Mouse (Mus musculus) spleen, adult 2 months (tissue): Measurements from ENCODE around the gene 1700013G24Rik. TPM values are rescaled to one million over a fixed set of nuclear protein-coding genes. Genes with fewer than 3 reads are reported as not detected.

Experiments used
- DNase-seq, 2 experiments: peaks; one replicate each; pipeline versions ENCODE4 v3.0.0 to v3.0.0-alpha.2; 2012 to 2021; ENCODE audit warnings: low spot score in 2 of 2, low read depth in 1 of 2
- H3K27ac ChIP-seq: fragments of 200-500 bp; 2 replicates; pipeline ENCODE4 v1.5.1; 2012; ENCODE audit warnings: low read length, inconsistent platforms; ENCODE audit not compliant: insufficient read depth
- H3K27me3 ChIP-seq: fragments of 200-500 bp; 2 replicates; pipeline ENCODE4 v1.6.1; 2012; ENCODE audit warnings: mild to moderate bottlenecking, moderate library complexity, low read length, inconsistent platforms; ENCODE audit not compliant: control insufficient read depth, insufficient read depth
- H3K36me3 ChIP-seq: fragments of 200-500 bp; 2 replicates; pipeline ENCODE4 v1.6.1; 2012; ENCODE audit warnings: mild to moderate bottlenecking, low read length, inconsistent platforms; ENCODE audit not compliant: control insufficient read depth, insufficient read depth
- H3K4me1 ChIP-seq: fragments of 200-500 bp; 2 replicates; pipeline ENCODE4 v1.6.1; 2011; ENCODE audit warnings: inconsistent platforms; ENCODE audit not compliant: control insufficient read depth, insufficient read depth, insufficient read length
- H3K4me3 ChIP-seq: fragments of 200-500 bp; 2 replicates; pipeline ENCODE4 v1.5.1; 2011; ENCODE audit warnings: mild to moderate bottlenecking, inconsistent platforms; ENCODE audit not compliant: insufficient read depth, insufficient read length; ENCODE audit errors: extremely low read depth
- CTCF ChIP-seq: fragments of 200-500 bp; IDR thresholded peaks from 2 replicates; pipeline ENCODE4 v1.5.1; 2011; ENCODE audit warnings: mild to moderate bottlenecking, inconsistent platforms; ENCODE audit not compliant: insufficient read depth, insufficient read length, insufficient replicate concordance; ENCODE audit errors: extremely low read depth
- POLR2A ChIP-seq: fragments of 200-500 bp; IDR thresholded peaks from 2 replicates; pipeline ENCODE4 v1.6.1; 2011; ENCODE audit warnings: low read depth, low read length, inconsistent platforms
- WGBS: fragments of 180-500 bp; shearing (Covaris S2); methylation state at CpG from one replicate; pipeline ENCODE4 v1.1.7; 2018; 5-methylcytosine and 5-hydroxymethylcytosine counted together
- polyA plus RNA-seq: library from polyadenylated mRNA; depleted of rRNA; stranded (reverse); fragments of >200 nt; gene quantifications from 2 replicates; pipeline ENCODE4 v1.2.3, GENCODE M21; 2012

1700013G24Rik gene
- polyA plus RNA-seq, 1 experiment: not detected

DNA sequence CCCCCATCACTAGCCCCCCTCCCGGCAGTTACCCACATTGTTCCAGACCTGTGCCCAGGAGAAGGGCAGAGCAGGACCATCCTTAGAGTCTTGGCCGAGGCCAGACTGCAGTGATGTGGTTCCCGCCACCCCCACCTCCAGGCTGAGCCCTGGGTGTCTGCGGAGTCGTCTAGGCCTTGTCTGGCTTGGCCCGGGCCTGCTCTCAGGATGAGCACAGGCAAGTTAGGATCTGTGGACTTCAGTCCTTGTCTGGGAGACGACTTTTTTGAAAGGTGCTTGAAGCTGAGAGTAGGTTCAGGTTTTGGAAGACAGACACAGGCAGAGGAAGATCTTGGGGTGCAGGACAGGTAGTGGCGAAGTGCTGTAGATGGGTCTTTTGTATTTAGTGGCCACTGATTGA, 18.2 kb downstream of the 1700013G24Rik start:
- H3K36me3 ChIP-seq: no peaks in the 10 kb centered on the region
- H3K4me1 ChIP-seq: peaks cover 9% of the 10 kb centered on the region
- H3K27me3 ChIP-seq: peaks cover 3% of the 10 kb centered on the region; the same call in 1 of the 2 replicates
- DNase-seq: no peak
- WGBS: 90% methylated on average over 8 of the region's 8 CpGs
- TF ChIP-seq POLR2A (no peak), CTCF (no peak)
- H3K27ac ChIP-seq: no peak overlapping the region
- no peak overlapping the region for H3K4me3 ChIP-seq

DNA sequence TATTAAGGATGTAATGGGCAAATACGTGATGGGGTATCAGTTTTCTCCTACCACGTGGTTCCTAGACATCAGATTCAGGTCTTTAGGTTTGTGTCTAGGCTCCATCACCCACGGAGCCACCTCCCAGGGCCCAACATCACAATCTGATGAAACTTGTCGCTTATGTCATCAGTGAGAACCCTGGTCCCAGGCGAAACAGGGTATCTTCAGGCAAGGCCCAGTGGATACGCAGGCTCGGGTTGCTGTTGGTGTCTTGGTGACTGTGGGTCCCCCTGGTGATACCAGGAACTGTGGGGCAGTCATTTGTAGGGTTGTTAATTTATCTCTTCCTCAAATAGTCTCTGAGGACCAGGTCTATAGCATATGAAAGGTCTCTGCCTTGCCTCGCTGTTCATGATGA, 20.2 kb downstream of the 1700013G24Rik start:
- 80% methylated on average over 8 of the region's 8 CpGs for WGBS
- Histone ChIP-seq H3K36me3 (no peaks in the 10 kb centered on the region), H3K27me3 (peaks cover 3% of the 10 kb centered on the region; the same call in 1 of the 2 replicates), H3K4me1 (peaks cover 7% of the 10 kb centered on the region), H3K4me3 (no peak overlapping the region), H3K27ac (no peak overlapping the region)
- no peak for DNase-seq
- TF ChIP-seq POLR2A (no peak), CTCF (no peak)

DNA sequence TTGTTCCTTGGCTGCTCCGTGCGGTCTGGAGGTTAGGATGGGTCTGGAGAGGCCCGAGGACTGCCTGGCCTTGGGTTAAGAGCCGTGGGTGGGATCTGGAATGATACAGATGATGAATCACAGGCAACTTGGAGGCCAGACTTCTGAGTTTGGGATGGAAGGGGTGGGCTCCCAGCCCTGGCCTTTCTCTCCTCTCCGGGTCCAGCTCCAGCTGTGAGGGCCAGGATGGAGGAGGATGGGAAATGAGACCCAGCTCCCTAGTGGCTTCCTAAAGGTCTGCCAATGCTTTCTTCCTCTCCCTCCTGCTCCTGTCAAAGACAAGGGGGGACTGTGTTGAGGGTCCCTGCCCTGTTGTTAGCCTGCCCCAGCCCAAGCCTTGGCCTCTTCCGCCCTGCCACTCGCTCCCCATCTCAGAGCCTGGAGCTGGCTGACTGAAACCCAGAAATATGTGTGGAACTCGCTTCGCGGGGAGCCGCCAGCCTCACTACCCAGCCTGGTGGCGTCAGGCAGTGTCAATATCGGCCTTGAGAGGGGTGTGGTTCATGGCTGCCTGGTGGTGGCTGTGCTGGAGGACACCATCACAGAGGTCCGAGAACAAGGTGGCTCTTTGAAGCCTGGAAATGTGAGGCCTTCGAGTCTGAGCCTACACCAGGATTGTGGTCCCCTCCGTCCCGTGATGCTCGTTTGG, 20.8 kb downstream of the 1700013G24Rik start:
- peaks cover under 1% of the 10 kb centered on the region; the same call in 1 of the 2 replicates for H3K27me3 ChIP-seq
- WGBS: 85% methylated on average over 18 of the region's 18 CpGs
- peaks cover 2% of the 10 kb centered on the region; the same call in 1 of the 2 replicates for H3K4me1 ChIP-seq
- TF ChIP-seq POLR2A (no peak), CTCF (no peak)
- H3K36me3 ChIP-seq: no peaks in the 10 kb centered on the region
- DNase-seq: no peak
- H3K4me3 ChIP-seq: no peak overlapping the region
- H3K27ac ChIP-seq: no peak overlapping the region

DNA sequence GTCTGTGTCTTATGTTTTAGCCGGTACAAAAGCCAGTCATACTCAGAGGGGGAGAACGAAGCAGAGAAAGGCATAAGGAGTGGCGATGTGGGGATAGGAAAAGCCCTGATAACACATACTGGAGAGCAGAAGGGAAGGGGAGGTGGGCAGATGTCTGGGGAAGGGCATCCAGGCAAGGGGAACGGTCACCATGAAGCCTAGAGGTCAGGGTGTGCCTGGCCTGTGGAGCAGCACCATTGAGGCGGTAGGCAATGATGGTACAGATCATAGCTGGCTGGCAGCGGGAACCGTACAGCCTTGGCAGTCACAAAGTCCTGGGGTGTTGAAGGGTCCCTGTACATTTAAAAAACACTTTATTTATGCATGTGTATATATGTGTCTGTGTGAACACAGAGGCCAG, 21.6 kb downstream of the 1700013G24Rik start:
- no peak for DNase-seq
- Histone ChIP-seq H3K27me3 (no peaks in the 10 kb centered on the region), H3K4me1 (no peaks in the 10 kb centered on the region), H3K4me3 (no peak overlapping the region), H3K27ac (no peak overlapping the region), H3K36me3 (no peaks in the 10 kb centered on the region)
- TF ChIP-seq CTCF (no peak), POLR2A (no peak)
- WGBS: 92% methylated on average over 7 of the region's 7 CpGs

GRCm38 (mm10) chr4:137475271-137476050, 22.4 kb downstream of the 1700013G24Rik start:
- WGBS: 83% methylated on average over 13 of the region's 13 CpGs
- Histone ChIP-seq H3K27ac (no peak overlapping the region), H3K27me3 (no peaks in the 10 kb centered on the region), H3K36me3 (no peaks in the 10 kb centered on the region), H3K4me3 (no peak overlapping the region), H3K4me1 (no peaks in the 10 kb centered on the region)
- DNase-seq: no peak
- TF ChIP-seq POLR2A: no peak
- no peak for TF ChIP-seq CTCF

GRCm38 (mm10) chr4:137476065-137476760, 23.1 kb downstream of the 1700013G24Rik start:
- H3K4me1 ChIP-seq: no peaks in the 10 kb centered on the region
- WGBS: 66% methylated on average over 10 of the region's 10 CpGs
- no peak for DNase-seq
- no peaks in the 10 kb centered on the region for H3K27me3 ChIP-seq
- no peak overlapping the region for H3K4me3 ChIP-seq
- H3K36me3 ChIP-seq: no peaks in the 10 kb centered on the region
- TF ChIP-seq POLR2A (no peak), CTCF (no peak)
- H3K27ac ChIP-seq: 0 out of 2 replicates have a peak overlapping the region, but pooled peaks have one; percentile 21
